Mouse (Mus musculus) embryo, embryonic 10.5 days (tissue): ENCODE measurements at regions not wholly inside any gene's neighbourhood (a gene's known extent, or its start where the extent isn't known, plus 50 kb on each side); places are given as distances from the start of the nearest gene placed in this dataset.
"Not testable (repeated sequence)": the region's sequence is repeated elsewhere in the genome, so short reads cannot be mapped to it uniquely, and the experiment has no call there.

Experiments
- DNase-seq: peaks from one replicate; pipeline ENCODE4 v3.0.0-alpha.2; 2015; ENCODE audit warnings: low spot score

GRCm38 (mm10) chrX:104931153-104931706, 74.2 kb upstream of the Magee2 start:
- DNase-seq = peak; percentile 1

GRCm38 (mm10) chrX:104951587-104951986, 94.5 kb upstream of the Magee2 start:
- DNase-seq = peak; percentile 6

DNA sequence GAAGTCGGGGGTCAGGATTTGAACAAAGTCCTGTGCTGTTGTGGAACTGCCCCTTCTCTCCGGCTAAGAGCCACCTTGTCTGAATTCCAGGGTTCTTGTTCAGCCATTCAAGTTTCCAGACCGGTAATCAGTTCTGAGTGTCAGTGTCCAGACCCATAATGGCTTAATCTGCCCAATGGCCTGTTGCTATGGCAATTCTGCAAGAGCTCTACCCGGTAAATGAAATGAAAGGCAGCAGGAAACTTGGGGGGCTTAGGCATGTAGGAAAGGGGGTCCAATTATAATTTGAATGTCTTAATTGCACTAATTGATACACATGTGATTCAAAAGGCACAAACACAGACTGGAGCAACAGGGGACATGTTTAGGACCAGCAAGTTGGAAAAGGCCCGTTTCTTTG, 95.7 kb upstream of the Magee2 start:
- DNase-seq = not testable (repeated sequence)

DNA sequence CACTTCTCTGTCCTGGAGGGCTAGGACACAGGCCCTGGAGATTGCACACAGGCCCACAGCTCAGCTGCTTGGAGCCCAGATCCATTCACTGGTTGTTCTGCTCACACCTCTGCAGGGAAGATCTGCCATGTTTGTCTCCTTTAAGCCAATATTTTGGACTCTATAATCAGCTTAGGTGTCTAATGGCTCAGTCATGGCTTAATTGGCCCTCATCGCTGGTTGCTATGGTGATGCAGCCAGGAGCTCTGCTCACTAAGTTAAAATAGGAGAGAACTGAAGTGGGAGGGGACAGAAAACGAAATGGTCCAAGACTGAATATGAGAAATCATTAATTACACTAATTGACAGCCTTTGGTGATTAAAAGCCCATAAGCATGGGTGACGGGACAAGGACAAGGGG, 96.3 kb upstream of the Magee2 start:
- DNase-seq = not testable (repeated sequence)

GRCm38 (mm10) chrX:104978432-104978831, 101.1 kb upstream of the Pbdc1 start:
- no peak for DNase-seq

DNA sequence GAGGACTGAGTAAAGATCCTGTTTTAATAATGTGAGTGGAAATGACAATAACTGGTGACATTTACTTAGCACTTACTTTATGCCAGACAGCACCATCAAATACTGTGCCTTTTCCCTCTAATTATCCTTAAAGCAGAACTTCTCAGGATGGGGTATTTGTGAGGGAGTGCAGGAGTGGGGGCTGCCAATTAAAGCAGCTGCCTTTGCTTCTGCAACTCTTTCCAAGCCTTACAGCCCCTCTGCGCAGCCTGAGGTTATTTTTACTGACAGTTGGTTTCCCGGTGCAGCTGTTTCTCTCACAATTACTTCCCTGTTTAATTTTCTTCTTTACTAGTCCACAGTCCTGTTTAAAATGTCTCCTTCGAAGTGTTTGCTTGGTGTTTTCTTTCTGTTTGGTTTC, 76.3 kb upstream of the Pbdc1 start:
- peak; percentile 1 for DNase-seq

- DNase-seq = peak; percentile 53
Measured at GRCm38 (mm10) chrX:105006445-105006844, 73.1 kb upstream of the Pbdc1 start.
